Mouse (Mus musculus): ENCODE measurements around the gene Rora. TPM values are rescaled to one million over a fixed set of nuclear protein-coding genes. Genes with fewer than 3 reads are reported as not detected.

The Rora gene
- polyA plus RNA-seq, 1 experiment, result 5.0 TPM

DNA sequence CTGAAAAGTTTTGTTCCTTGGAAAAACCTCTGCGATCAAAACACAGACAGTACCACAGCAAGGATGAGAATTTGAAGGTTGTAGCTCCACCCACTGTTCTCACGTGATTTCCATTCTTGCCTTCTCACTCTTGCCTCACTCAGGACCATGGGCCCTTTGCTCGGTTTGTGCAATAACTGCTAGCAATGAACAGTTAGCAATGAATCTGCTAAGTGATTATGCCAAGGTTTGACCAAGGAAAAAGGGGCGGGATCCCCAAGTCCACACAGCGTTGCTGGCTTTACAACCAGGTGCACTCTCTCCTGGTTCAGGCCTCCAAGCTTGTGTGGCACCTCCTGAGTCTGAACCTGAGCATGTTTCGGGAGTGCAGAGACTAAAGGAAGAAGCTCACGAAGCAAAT, 576.3 kb downstream of the Rora start:
- TF ChIP-seq POLR2A (IDR thresholded peaks at IDR 0.05; ENCODE audit: borderline replicate concordance, low read depth, low read length) (no peak), CTCF (IDR thresholded peaks at IDR 0.05; ENCODE audit: low read depth, low read length) (no peak)
- Histone ChIP-seq H3K4me3 (ENCODE audit: insufficient read depth, low read length) (no peak overlapping the region), H3K27ac (ENCODE audit: insufficient read depth, low read depth, low read length) (no peak overlapping the region), H3K4me1 (ENCODE audit: control insufficient read depth, insufficient read depth, low read length) (no peaks in the 10 kb centered on the region)

- Histone ChIP-seq H3K4me3 (ENCODE audit: insufficient read depth, low read length) (no peak overlapping the region), H3K27ac (ENCODE audit: insufficient read depth, low read depth, low read length) (no peak overlapping the region), H3K4me1 (ENCODE audit: control insufficient read depth, insufficient read depth, low read length) (no peaks in the 10 kb centered on the region)
- TF ChIP-seq CTCF (IDR thresholded peaks at IDR 0.05; ENCODE audit: low read depth, low read length) (no peak), POLR2A (IDR thresholded peaks at IDR 0.05; ENCODE audit: borderline replicate concordance, low read depth, low read length) (no peak)
These were observed 580.9 kb downstream of the Rora start for GRCm38 (mm10) chr9:69234526-69234925.

GRCm38 (mm10) chr9:69237316-69237715, 583.7 kb downstream of the Rora start:
- H3K27ac ChIP-seq (ENCODE audit: insufficient read depth, low read depth, low read length), result no peak overlapping the region
- no peaks in the 10 kb centered on the region for H3K4me1 ChIP-seq (ENCODE audit: control insufficient read depth, insufficient read depth, low read length)
- TF ChIP-seq POLR2A (IDR thresholded peaks at IDR 0.05; ENCODE audit: borderline replicate concordance, low read depth, low read length) (no peak), CTCF (IDR thresholded peaks at IDR 0.05; ENCODE audit: low read depth, low read length) (no peak)
- no peak overlapping the region for H3K4me3 ChIP-seq (ENCODE audit: insufficient read depth, low read length)

GRCm38 (mm10) chr9:69242538-69242937, 589.0 kb downstream of the Rora start:
- no peak overlapping the region for H3K4me3 ChIP-seq (ENCODE audit: insufficient read depth, low read length)
- H3K4me1 ChIP-seq (ENCODE audit: control insufficient read depth, insufficient read depth, low read length), result no peaks in the 10 kb centered on the region
- TF ChIP-seq CTCF (IDR thresholded peaks at IDR 0.05; ENCODE audit: low read depth, low read length), result no peak
- TF ChIP-seq POLR2A (IDR thresholded peaks at IDR 0.05; ENCODE audit: borderline replicate concordance, low read depth, low read length), result no peak
- H3K27ac ChIP-seq (ENCODE audit: insufficient read depth, low read depth, low read length), result no peak overlapping the region

DNA sequence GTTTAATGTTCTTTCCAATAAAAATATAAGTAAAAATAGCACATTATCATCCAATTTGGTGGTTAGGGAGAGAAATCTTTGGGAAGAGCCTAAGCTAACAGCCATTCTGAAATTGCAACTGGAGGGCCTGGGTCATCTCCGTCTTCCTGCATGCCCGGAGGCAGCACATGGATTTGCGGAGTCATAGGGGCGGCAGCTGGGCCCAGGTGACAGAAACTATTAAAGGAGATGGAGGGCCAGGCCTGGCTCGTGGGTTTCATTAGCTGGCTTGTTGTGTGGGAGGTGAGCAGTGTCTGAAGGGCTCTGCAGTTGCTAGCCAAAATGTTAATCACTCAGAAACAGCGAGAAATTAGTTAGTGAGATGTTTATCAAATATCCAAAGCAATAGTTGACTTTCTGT, 590.0 kb downstream of the Rora start:
- TF ChIP-seq CTCF (IDR thresholded peaks at IDR 0.05; ENCODE audit: low read depth, low read length), result no peak
- no peak for TF ChIP-seq POLR2A (IDR thresholded peaks at IDR 0.05; ENCODE audit: borderline replicate concordance, low read depth, low read length)
- Histone ChIP-seq H3K4me1 (ENCODE audit: control insufficient read depth, insufficient read depth, low read length) (no peaks in the 10 kb centered on the region), H3K4me3 (ENCODE audit: insufficient read depth, low read length) (no peak overlapping the region), H3K27ac (ENCODE audit: insufficient read depth, low read depth, low read length) (no peak overlapping the region)

- no peak for TF ChIP-seq POLR2A (IDR thresholded peaks at IDR 0.05; ENCODE audit: borderline replicate concordance, low read depth, low read length)
- TF ChIP-seq CTCF (IDR thresholded peaks at IDR 0.05; ENCODE audit: low read depth, low read length), result no peak
- Histone ChIP-seq H3K4me3 (ENCODE audit: insufficient read depth, low read length) (no peak overlapping the region), H3K27ac (ENCODE audit: insufficient read depth, low read depth, low read length) (no peak overlapping the region), H3K4me1 (ENCODE audit: control insufficient read depth, insufficient read depth, low read length) (no peaks in the 10 kb centered on the region)
These were observed 592.6 kb downstream of the Rora start for GRCm38 (mm10) chr9:69246225-69246624.

- no peak overlapping the region for H3K27ac ChIP-seq (ENCODE audit: insufficient read depth, low read depth, low read length)
- no peaks in the 10 kb centered on the region for H3K4me1 ChIP-seq (ENCODE audit: control insufficient read depth, insufficient read depth, low read length)
These were observed 596.0 kb downstream of the Rora start for GRCm38 (mm10) chr9:69249586-69249985.

DNA sequence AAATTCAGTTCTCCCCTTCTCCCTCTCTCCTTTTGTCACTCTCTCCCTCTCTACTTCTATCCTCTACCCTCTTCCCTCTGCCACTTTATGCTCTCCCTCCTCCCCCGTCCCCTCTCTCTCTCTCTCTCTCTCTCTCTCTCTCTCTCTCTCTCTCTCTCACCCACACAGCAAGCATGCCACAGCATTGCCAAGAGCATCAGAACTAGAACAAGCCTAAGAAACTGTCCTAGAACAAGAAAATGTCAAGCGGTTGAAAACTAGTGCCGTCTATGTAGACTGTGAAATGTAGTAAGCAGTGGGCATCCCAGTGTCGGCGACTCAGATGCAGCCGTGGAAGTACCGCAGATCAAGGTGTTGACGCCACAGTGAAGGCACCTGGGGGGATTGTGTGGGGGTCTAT, 596.7 kb downstream of the Rora start:
- Histone ChIP-seq H3K4me3 (ENCODE audit: insufficient read depth, low read length) (no peak overlapping the region), H3K4me1 (ENCODE audit: control insufficient read depth, insufficient read depth, low read length) (no peaks in the 10 kb centered on the region), H3K27ac (ENCODE audit: insufficient read depth, low read depth, low read length) (no peak overlapping the region)
- TF ChIP-seq CTCF (IDR thresholded peaks at IDR 0.05; ENCODE audit: low read depth, low read length) (no peak), POLR2A (IDR thresholded peaks at IDR 0.05; ENCODE audit: borderline replicate concordance, low read depth, low read length) (no peak)

More at GRCm38 (mm10) chr9:69249586-69249985, 596.0 kb downstream of the Rora start:
- no peak overlapping the region for H3K4me3 ChIP-seq (ENCODE audit: insufficient read depth, low read length)
- TF ChIP-seq CTCF (IDR thresholded peaks at IDR 0.05; ENCODE audit: low read depth, low read length), result no peak
- no peak for TF ChIP-seq POLR2A (IDR thresholded peaks at IDR 0.05; ENCODE audit: borderline replicate concordance, low read depth, low read length)

DNA sequence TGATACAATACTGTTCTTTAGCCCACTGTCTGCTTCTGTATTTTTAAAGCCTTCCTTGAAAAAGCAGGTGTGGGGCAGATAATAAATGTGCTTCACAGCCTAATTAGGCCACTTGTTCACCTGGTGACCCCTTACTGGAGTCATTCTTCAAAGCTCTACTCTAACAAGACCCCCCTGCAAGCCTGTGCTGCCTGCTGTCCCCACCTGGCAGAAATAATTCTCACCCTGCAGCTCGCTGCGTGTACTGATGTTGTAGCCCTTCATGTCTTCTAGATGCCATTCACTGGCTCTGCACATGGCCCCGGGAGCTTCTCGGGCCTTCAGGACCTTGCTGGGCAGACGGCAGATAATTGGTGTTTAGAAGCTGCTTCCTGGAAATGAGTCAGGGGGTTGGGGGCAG, 604.9 kb downstream of the Rora start:
- Histone ChIP-seq H3K4me3 (ENCODE audit: insufficient read depth, low read length) (no peak overlapping the region), H3K4me1 (ENCODE audit: control insufficient read depth, insufficient read depth, low read length) (no peaks in the 10 kb centered on the region), H3K27ac (ENCODE audit: insufficient read depth, low read depth, low read length) (no peak overlapping the region)
- TF ChIP-seq CTCF (IDR thresholded peaks at IDR 0.05; ENCODE audit: low read depth, low read length) (no peak), POLR2A (IDR thresholded peaks at IDR 0.05; ENCODE audit: borderline replicate concordance, low read depth, low read length) (no peak)

DNA sequence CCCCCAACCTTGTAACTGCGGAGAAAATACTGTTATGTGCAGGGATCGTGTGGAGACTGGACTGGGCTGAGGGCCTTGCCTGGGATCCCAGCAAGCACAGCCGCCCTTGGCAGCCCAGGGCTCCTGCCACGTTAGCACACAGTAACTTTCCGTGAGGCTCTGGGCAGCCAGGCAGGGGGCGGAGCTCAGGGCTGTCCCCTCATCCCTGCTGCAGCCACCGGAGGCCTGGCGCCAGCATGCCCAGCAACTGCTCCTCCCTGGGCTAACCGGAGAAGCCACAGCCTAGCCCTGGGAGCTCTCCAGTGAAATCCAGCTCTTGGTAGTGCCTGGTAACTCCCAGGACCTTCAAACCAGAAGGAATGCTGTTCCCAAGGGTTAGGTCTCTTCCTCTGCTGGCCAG, 605.8 kb downstream of the Rora start:
- TF ChIP-seq CTCF (IDR thresholded peaks at IDR 0.05; ENCODE audit: low read depth, low read length), result no peak
- no peak for TF ChIP-seq POLR2A (IDR thresholded peaks at IDR 0.05; ENCODE audit: borderline replicate concordance, low read depth, low read length)
- Histone ChIP-seq H3K4me1 (ENCODE audit: control insufficient read depth, insufficient read depth, low read length) (no peaks in the 10 kb centered on the region), H3K4me3 (ENCODE audit: insufficient read depth, low read length) (no peak overlapping the region), H3K27ac (ENCODE audit: insufficient read depth, low read depth, low read length) (no peak overlapping the region)

DNA sequence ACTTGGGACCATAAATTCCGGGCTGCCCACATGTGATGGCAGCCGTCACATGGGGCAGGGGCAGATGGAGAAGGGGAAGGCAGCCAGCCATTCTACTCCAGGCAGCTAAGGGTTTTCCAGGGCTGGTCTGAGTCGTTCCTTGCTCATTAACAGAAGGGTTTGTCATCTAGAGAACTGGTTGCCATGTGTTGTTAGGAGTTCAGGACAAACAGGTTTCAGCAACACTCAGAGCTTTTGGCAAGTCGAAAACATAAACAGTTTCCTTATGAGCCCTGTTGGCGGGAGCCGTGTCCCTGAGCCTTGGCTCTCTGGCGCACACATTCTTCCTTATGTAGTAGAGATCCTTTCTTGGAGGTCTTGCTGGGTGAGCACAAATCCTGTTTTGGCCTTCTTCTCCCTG, 611.6 kb downstream of the Rora start:
- TF ChIP-seq CTCF (IDR thresholded peaks at IDR 0.05; ENCODE audit: low read depth, low read length), result no peak
- TF ChIP-seq POLR2A (IDR thresholded peaks at IDR 0.05; ENCODE audit: borderline replicate concordance, low read depth, low read length), result no peak

More for the DNA sequence above, 611.6 kb downstream of the Rora start:
- Histone ChIP-seq H3K27ac (ENCODE audit: insufficient read depth, low read depth, low read length) (no peak overlapping the region), H3K4me3 (ENCODE audit: insufficient read depth, low read length) (no peak overlapping the region), H3K4me1 (ENCODE audit: control insufficient read depth, insufficient read depth, low read length) (no peaks in the 10 kb centered on the region)
